In the genomic region with DNA sequence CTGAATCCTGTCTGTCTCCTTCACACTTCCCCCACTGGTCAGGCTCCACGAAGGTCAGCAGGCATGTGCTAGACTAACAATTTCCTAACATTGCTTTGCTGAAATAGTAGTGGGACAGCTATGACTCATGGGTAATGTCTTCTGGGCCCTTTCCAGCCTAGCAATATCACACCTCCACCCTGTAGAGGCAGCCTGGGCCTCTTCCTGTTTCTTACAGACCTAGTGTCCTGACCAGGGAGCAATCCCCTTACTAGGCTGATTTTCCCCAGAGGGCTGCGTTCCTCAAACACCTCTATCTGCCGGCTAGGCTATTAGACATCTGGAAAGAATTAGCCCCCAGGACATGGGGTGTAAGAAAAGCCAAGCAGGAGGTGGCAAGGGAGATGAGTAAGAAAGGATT, we compare ENCODE assay signal across 13 mouse cellular contexts. TPM values are rescaled to one million over a fixed set of nuclear protein-coding genes. Genes with fewer than 3 reads are reported as not detected.
DNase-seq lines count a peak whose midpoint lies in the region; ATAC-seq and TF ChIP-seq lines count a peak whose summit lies in the region.
"Had no signal": no experiment of that assay in that cellular context is flagged by ENCODE, and none has a peak within 500 bp of the region (broad histone marks: within the 10 kb centered on the region; RNA-seq: fewer than 3 reads in every experiment).

No protein-coding gene starts in this region.

- no peak for TF ChIP-seq EP300 in heart, postnatal 0 days (IDR thresholded peaks at IDR 0.05; ENCODE audit: low read depth)

- no peak overlapping the region for H3K4me2 ChIP-seq in heart, postnatal 0 days (ENCODE audit: low read depth, low read length)
- no peak overlapping the region for H3K4me2 ChIP-seq in forebrain, embryonic 11.5 days (ENCODE audit: low read depth, low read length, severe bottlenecking)
- H3K4me2 ChIP-seq: hindbrain, embryonic 12.5 days had no signal

- no peak overlapping the region; the same call in 1 of the 2 replicates for H3K27ac ChIP-seq in heart, postnatal 0 days (ENCODE audit: low read depth)
- H3K27ac ChIP-seq in forebrain, embryonic 11.5 days (ENCODE audit: low read depth, low read length): no peak overlapping the region
- H3K27ac ChIP-seq: hindbrain, embryonic 12.5 days had no signal

- peak; percentile 70; the same call in 1 of the 2 replicates for ATAC-seq in common myeloid progenitor, adult 5-6 weeks (replicated peaks; ENCODE audit: low read depth, poor library complexity, severe bottlenecking)
- ATAC-seq in heart, postnatal 0 days (ENCODE audit: insufficient read depth, low read depth): peak; percentile 62
- no peak for ATAC-seq in forebrain, embryonic 11.5 days (replicated peaks; ENCODE audit: low FRiP score)

- no peaks in the 10 kb centered on the region for H3K9me3 ChIP-seq in heart, postnatal 0 days (replicated peaks; ENCODE audit: control insufficient read depth, low read length)
- H3K9me3 ChIP-seq in forebrain, embryonic 11.5 days (ENCODE audit: control insufficient read depth, low read length): no peaks in the 10 kb centered on the region
- H3K9me3 ChIP-seq: hindbrain, embryonic 12.5 days; megakaryocyte, embryonic 14.5 days had no signal

- H3K9ac ChIP-seq in heart, postnatal 0 days (replicated peaks; ENCODE audit: low read depth, low read length): no peak overlapping the region
- H3K9ac ChIP-seq in forebrain, embryonic 11.5 days (ENCODE audit: low read length): no peak overlapping the region
- H3K9ac ChIP-seq: hindbrain, embryonic 12.5 days had no signal

- no peak overlapping the region for H3K4me3 ChIP-seq in heart, postnatal 0 days (ENCODE audit: low read depth, low read length)
- no peak overlapping the region for H3K4me3 ChIP-seq in forebrain, embryonic 11.5 days (ENCODE audit: low read depth, low read length)
- H3K4me3 ChIP-seq: hindbrain, embryonic 12.5 days; megakaryocyte, embryonic 14.5 days had no signal

- no peaks in the 10 kb centered on the region for H3K27me3 ChIP-seq in heart, postnatal 0 days (ENCODE audit: control insufficient read depth, insufficient read depth, low read length)
- no peaks in the 10 kb centered on the region for H3K27me3 ChIP-seq in forebrain, embryonic 11.5 days (ENCODE audit: control insufficient read depth, insufficient read depth, low read length)
- H3K27me3 ChIP-seq: hindbrain, embryonic 12.5 days had no signal

- 28% methylated on average over 3 of the region's 3 CpGs for WGBS in heart, postnatal 0 days
- WGBS in forebrain, embryonic 11.5 days: 59% methylated on average over 3 of the region's 3 CpGs

- H3K4me1 ChIP-seq in heart, postnatal 0 days (ENCODE audit: control insufficient read depth, insufficient read depth): peaks cover 15% of the 10 kb centered on the region
- H3K4me1 ChIP-seq in forebrain, embryonic 11.5 days (replicated peaks; ENCODE audit: control insufficient read depth, insufficient read depth, low read length): no peaks in the 10 kb centered on the region; the same call in 1 of the 2 replicates

- peak; percentile 33 to 41 for DNase-seq in heart, adult 9 months (ENCODE audit: low spot score in 2 of 2)
- DNase-seq in heart, postnatal 4 days: no peak
- peak; percentile 61 for DNase-seq in heart, postnatal 0 days (ENCODE audit: low spot score)
- DNase-seq in monocyte, adult 2 months (ENCODE audit: low read depth in 1 of 2, low spot score in 2 of 2): peak; percentile 18 to 30
- DNase-seq in testis, postnatal 10 days (ENCODE audit: low spot score): no peak
- no peak for DNase-seq in frontal cortex, postnatal 36 days (ENCODE audit: low spot score in 2 of 2)
- DNase-seq in forebrain, embryonic 11.5 days (ENCODE audit: low spot score): no peak
- DNase-seq: cerebellum, adult 18-20 months; right cerebral cortex, postnatal 25 days had no signal

- TF ChIP-seq CTCF in heart, postnatal 0 days (IDR thresholded peaks at IDR 0.05; ENCODE audit: low read depth): no peak

- no peaks in the 10 kb centered on the region for H3K36me3 ChIP-seq in heart, postnatal 0 days (replicated peaks; ENCODE audit: control insufficient read depth, insufficient read depth, low read length)
- H3K36me3 ChIP-seq in forebrain, embryonic 11.5 days (ENCODE audit: control insufficient read depth, insufficient read depth, low read length): no peaks in the 10 kb centered on the region
- H3K36me3 ChIP-seq: hindbrain, embryonic 12.5 days had no signal

RNA-seq across cellular contexts. Expression of a gene that starts 24.7 kb away (rescaled TPM):
- not detected for total RNA-seq in heart, postnatal 4 days (2021)
- not detected in 2 replicates for total RNA-seq in common myeloid progenitor, adult 5-6 weeks (2017)
- not detected in 2 replicates for total RNA-seq in heart, postnatal 0 days (2014; rRNA removed; ENCODE audit: low replicate concordance)
- polyA plus RNA-seq in heart, postnatal 0 days (2015; fragmentation: Nextera tagmentation; extraction: Ambion mirVana): 0.08 TPM in 2 replicates
- polyA plus RNA-seq in forebrain, embryonic 11.5 days (2014; fragmentation: Nextera tagmentation; extraction: Ambion mirVana): not detected in 2 replicates
- total RNA-seq: ES-E14 had no signal

RNA-seq across cellular contexts. Expression of a gene that starts 54.4 kb away (rescaled TPM):
- total RNA-seq in heart, postnatal 4 days (2021): 1 to 10 TPM; 8.7 to 9.2 TPM
- not detected in 2 replicates for total RNA-seq in common myeloid progenitor, adult 5-6 weeks (2017)
- total RNA-seq in heart, postnatal 0 days (2014; rRNA removed; ENCODE audit: low replicate concordance): 4.0 and 7.1 TPM in 2 replicates
- polyA plus RNA-seq in heart, postnatal 0 days (2015; fragmentation: Nextera tagmentation; extraction: Ambion mirVana): 3.3 and 3.7 TPM in 2 replicates
- polyA plus RNA-seq in forebrain, embryonic 11.5 days (2014; fragmentation: Nextera tagmentation; extraction: Ambion mirVana): 9.0 and 9.4 TPM in 2 replicates

Comparison
In these comparisons a context has a peak if more than half of its experiments do, and no peak if none do; other contexts are left out.
1. DNase-seq: peak in heart, adult 9 months (2 of 2), heart, postnatal 0 days (single experiment) and monocyte, adult 2 months (2 of 2); none in heart, postnatal 4 days (single experiment), testis, postnatal 10 days (single experiment), frontal cortex, postnatal 36 days (0 of 2) and forebrain, embryonic 11.5 days (single experiment).